Comparison of ENCODE assay signal across 8 mouse cellular contexts in genomic region chr13:111724811-111725164, GRCm38 (mm10). TPM values are rescaled to one million over a fixed set of nuclear protein-coding genes. Genes with fewer than 3 reads are reported as not detected.
DNase-seq lines count a peak whose midpoint lies in the region; ATAC-seq and TF ChIP-seq lines count a peak whose summit lies in the region.

No protein-coding gene starts in this region.

- WGBS in heart, embryonic 13.5 days = under 1% methylated on average over 18 of the region's 18 CpGs
- WGBS in hindbrain, embryonic 10.5 days = under 1% methylated on average over 18 of the region's 18 CpGs

- no peak for ATAC-seq in heart, embryonic 13.5 days (ENCODE audit: extremely low read depth, insufficient number of reproducible peaks, low FRiP score, low TSS enrichment)
- peak; percentile 29 for ATAC-seq in megakaryocyte-erythroid progenitor cell, adult 5-6 weeks (replicated peaks; ENCODE audit: low FRiP score, low TSS enrichment, poor library complexity, severe bottlenecking)

- intact Hi-C loops in heart, postnatal 25 days (cut with DNase I) = loop anchor here (5.0 kb wide), 1 partner anchor 37 kb away; no protein-coding TSS in a partner anchor
- intact Hi-C loops in gastrocnemius, postnatal 14 days (cut with DNase I; ENCODE audit: low total_unique reads) = no loop called here

- peaks cover under 1% of the 10 kb centered on the region; the same call in 1 of the 2 replicates for H3K36me3 ChIP-seq in heart, embryonic 13.5 days
- H3K36me3 ChIP-seq in ES-E14 (ENCODE audit: control insufficient read depth, insufficient read depth, low read length, poor library complexity, severe bottlenecking) = no peaks in the 10 kb centered on the region; the same call in 1 of the 2 replicates
- peaks cover 5% of the 10 kb centered on the region for H3K36me3 ChIP-seq in hindbrain, embryonic 10.5 days

- H3K9me3 ChIP-seq in heart, embryonic 13.5 days = peaks cover 14% of the 10 kb centered on the region
- peaks cover 10% of the 10 kb centered on the region; the same call in 1 of the 2 replicates for H3K9me3 ChIP-seq in ES-E14 (ENCODE audit: control insufficient read depth, insufficient read depth, low read depth, low read length)
- peaks cover 11% of the 10 kb centered on the region for H3K9me3 ChIP-seq in hindbrain, embryonic 10.5 days

- peak overlapping the region; percentile 90 for H3K4me2 ChIP-seq in heart, embryonic 13.5 days

- H3K9ac ChIP-seq in heart, embryonic 13.5 days = peak overlapping the region; percentile 80
- H3K9ac ChIP-seq in ES-E14 (ENCODE audit: insufficient read depth, low read depth, low read length, poor library complexity, severe bottlenecking) = peak overlapping the region; percentile 75

- in situ Hi-C loops in ES-E14 (cut with MboI; ENCODE audit: low sequenced_read_pairs in 2 of 2, unreplicated experiment in 2 of 2) = loop anchor here in 1 of 2 experiments (25.0 kb wide), 1 partner anchor 187 kb away; the partner anchor contains the start of gene Gm49496

- no peak for DNase-seq in heart, postnatal 25 days (ENCODE audit: low spot score)
- no peak for DNase-seq in ES-E14 (ENCODE audit: low read depth, low spot score)
- no peak for DNase-seq in hindbrain, embryonic 10.5 days (ENCODE audit: low spot score)
- no peak for DNase-seq in embryo, embryonic 9.5 days (ENCODE audit: extremely low spot score)
- DNase-seq in adrenal gland, postnatal 14 days = no peak
- DNase-seq in gastrocnemius, postnatal 14 days = no peak

- H3K27me3 ChIP-seq in heart, embryonic 13.5 days (replicated peaks) = no peaks in the 10 kb centered on the region
- H3K27me3 ChIP-seq in hindbrain, embryonic 10.5 days (ENCODE audit: insufficient read depth, poor library complexity, severe bottlenecking) = no peaks in the 10 kb centered on the region

- H3K27ac ChIP-seq in heart, embryonic 13.5 days (replicated peaks) = peak overlapping the region; percentile 69
- H3K27ac ChIP-seq in ES-E14 (ENCODE audit: insufficient read depth, low read depth, low read length, poor library complexity, severe bottlenecking) = no peak overlapping the region
- H3K27ac ChIP-seq in hindbrain, embryonic 10.5 days = peak overlapping the region; percentile 89

- peaks cover 12% of the 10 kb centered on the region; the same call in 1 of the 2 replicates for H3K4me1 ChIP-seq in heart, embryonic 13.5 days
- H3K4me1 ChIP-seq in ES-E14 (ENCODE audit: control insufficient read depth in 2 of 2, insufficient read depth in 2 of 2, low read length in 2 of 2, poor library complexity in 1 of 2) = peaks cover 0 to 3% of the 10 kb centered on the region in 2 experiments; a peak in 1 of 4 replicates
- peaks cover 17% of the 10 kb centered on the region for H3K4me1 ChIP-seq in hindbrain, embryonic 10.5 days (replicated peaks)

- H3K4me3 ChIP-seq in heart, embryonic 13.5 days = peak overlapping the region; percentile 63
- H3K4me3 ChIP-seq in ES-E14 (ENCODE audit: insufficient read depth in 1 of 2, low read depth in 1 of 2, low read length in 2 of 2, poor library complexity in 1 of 2, severe bottlenecking in 1 of 2) = peak overlapping the region; percentile 70 to 79
- H3K4me3 ChIP-seq in hindbrain, embryonic 10.5 days = peak overlapping the region; percentile 75

TF ChIP-seq in ES-E14, 5 proteins besides CTCF, POLR2A, EP300 and RAD21:
- TF ChIP-seq ZC3H11A (IDR thresholded peaks at IDR 0.05; ENCODE audit: borderline replicate concordance, low read depth, low read length) (no peak), ZNF384 (IDR thresholded peaks at IDR 0.05; ENCODE audit: low read depth, low read length) (no peak), MAFK (IDR thresholded peaks at IDR 0.05; ENCODE audit: insufficient read depth, low read depth, low read length) (no peak), HCFC1 (IDR thresholded peaks at IDR 0.05; ENCODE audit: borderline replicate concordance, insufficient read depth, low read length) (no peak), CHD2 (IDR thresholded peaks at IDR 0.05; ENCODE audit: low read depth, low read length) (no peak)

RNA-seq across cellular contexts. Expression of gene Mier3, which starts 44.0 kb away (rescaled TPM):
- polyA plus RNA-seq in heart, embryonic 13.5 days (2015; fragmentation: Nextera tagmentation; extraction: Ambion mirVana) = 12.2 and 13.7 TPM in 2 replicates
- 10 to 100 TPM; 16.4 to 17.5 TPM for total RNA-seq in heart, postnatal 25 days (2021)
- total RNA-seq in ES-E14 (2012; rRNA removed) = 16.5 and 18.6 TPM in 2 replicates
- polyA plus RNA-seq in hindbrain, embryonic 10.5 days (2016; fragmentation: Nextera tagmentation; extraction: Ambion mirVana) = 17.1 and 19.7 TPM in 2 replicates
- 45.5 and 50.6 TPM in 2 replicates for total RNA-seq in megakaryocyte-erythroid progenitor cell, adult 5-6 weeks (2014; fragmentation: Nextera tagmentation)
- 50.5 and 51.0 TPM in 2 replicates for total RNA-seq in megakaryocyte-erythroid progenitor cell, adult 5-6 weeks (2017)
- 39.7 and 39.8 TPM in 2 replicates for total RNA-seq in adrenal gland, postnatal 14 days (2021)
- total RNA-seq in gastrocnemius, postnatal 14 days (2021) = 10 to 100 TPM; 10.2 to 12.9 TPM
